Mouse (Mus musculus): Measurements from ENCODE around the gene Mab21l1. TPM values are rescaled to one million over a fixed set of nuclear protein-coding genes. Genes with fewer than 3 reads are reported as not detected.

Mab21l1 gene
- polyA plus RNA-seq, 1 experiment = 0.04 TPM

- TF ChIP-seq CTCF (IDR thresholded peaks at IDR 0.05; ENCODE audit: insufficient read depth, low read length) (no peak), POLR2A (IDR thresholded peaks at IDR 0.05; ENCODE audit: borderline replicate concordance, extremely low read depth, low read depth, low read length) (no peak)
- DNase-seq = no peak
- Histone ChIP-seq H3K4me1 (ENCODE audit: control insufficient read depth, insufficient read depth, low read length) (no peaks in the 10 kb centered on the region), H3K4me3 (replicated peaks; ENCODE audit: extremely low read depth, low read depth, low read length) (no peak overlapping the region)
- 91% methylated on average over 6 of the region's 6 CpGs for WGBS
Measured at GRCm38 (mm10) chr3:55775753-55776152, 6.6 kb upstream of the Mab21l1 start.

- WGBS = 80% methylated on average over 4 of the region's 4 CpGs
- H3K4me3 ChIP-seq (replicated peaks; ENCODE audit: extremely low read depth, low read depth, low read length) = no peak overlapping the region
- no peaks in the 10 kb centered on the region for H3K4me1 ChIP-seq (ENCODE audit: control insufficient read depth, insufficient read depth, low read length)
- no peak for TF ChIP-seq CTCF (IDR thresholded peaks at IDR 0.05; ENCODE audit: insufficient read depth, low read length)
- TF ChIP-seq POLR2A (IDR thresholded peaks at IDR 0.05; ENCODE audit: borderline replicate concordance, extremely low read depth, low read depth, low read length) = no peak
- DNase-seq = no peak
Measured at GRCm38 (mm10) chr3:55777501-55777900, 4.8 kb upstream of the Mab21l1 start.

GRCm38 (mm10) chr3:55778764-55779730, 3.3 kb upstream of the Mab21l1 start:
- H3K4me3 ChIP-seq (replicated peaks; ENCODE audit: extremely low read depth, low read depth, low read length) = no peak overlapping the region
- TF ChIP-seq CTCF (IDR thresholded peaks at IDR 0.05; ENCODE audit: insufficient read depth, low read length) (no peak), POLR2A (IDR thresholded peaks at IDR 0.05; ENCODE audit: borderline replicate concordance, extremely low read depth, low read depth, low read length) (no peak)
- 88% methylated on average over 8 of the region's 8 CpGs for WGBS
- no peaks in the 10 kb centered on the region for H3K4me1 ChIP-seq (ENCODE audit: control insufficient read depth, insufficient read depth, low read length)
- no peak for DNase-seq

GRCm38 (mm10) chr3:55780120-55781070, 1.9 kb upstream of the Mab21l1 start:
- no peak overlapping the region for H3K4me3 ChIP-seq (replicated peaks; ENCODE audit: extremely low read depth, low read depth, low read length)
- 43% methylated on average over 53 of the region's 53 CpGs for WGBS

GRCm38 (mm10) chr3:55781429-55782055, 768 bp upstream of the Mab21l1 start:
- 82% methylated on average over 5 of the region's 5 CpGs for WGBS
- H3K4me1 ChIP-seq (ENCODE audit: control insufficient read depth, insufficient read depth, low read length) = no peaks in the 10 kb centered on the region
- no peak for DNase-seq
- no peak for TF ChIP-seq CTCF (IDR thresholded peaks at IDR 0.05; ENCODE audit: insufficient read depth, low read length)
- TF ChIP-seq POLR2A (IDR thresholded peaks at IDR 0.05; ENCODE audit: borderline replicate concordance, extremely low read depth, low read depth, low read length) = no peak
- no peak overlapping the region for H3K4me3 ChIP-seq (replicated peaks; ENCODE audit: extremely low read depth, low read depth, low read length)

More at GRCm38 (mm10) chr3:55780120-55781070, 1.9 kb upstream of the Mab21l1 start:
- H3K4me1 ChIP-seq (ENCODE audit: control insufficient read depth, insufficient read depth, low read length) = no peaks in the 10 kb centered on the region
- no peak for DNase-seq
- TF ChIP-seq CTCF (IDR thresholded peaks at IDR 0.05; ENCODE audit: insufficient read depth, low read length) (no peak), POLR2A (IDR thresholded peaks at IDR 0.05; ENCODE audit: borderline replicate concordance, extremely low read depth, low read depth, low read length) (no peak)

GRCm38 (mm10) chr3:55782771-55783170, 461 bp downstream of the Mab21l1 start:
- WGBS = 41% methylated on average over 22 of the region's 22 CpGs
- no peak overlapping the region for H3K4me3 ChIP-seq (replicated peaks; ENCODE audit: extremely low read depth, low read depth, low read length)
- peak; percentile 6 for DNase-seq

GRCm38 (mm10) chr3:55783171-55784081, 1.1 kb downstream of the Mab21l1 start:
- Histone ChIP-seq H3K4me3 (replicated peaks; ENCODE audit: extremely low read depth, low read depth, low read length) (peak overlapping the region; percentile 21), H3K4me1 (ENCODE audit: control insufficient read depth, insufficient read depth, low read length) (no peaks in the 10 kb centered on the region)
- WGBS = 50% methylated on average over 45 of the region's 45 CpGs
- no peak for DNase-seq
- TF ChIP-seq POLR2A (IDR thresholded peaks at IDR 0.05; ENCODE audit: borderline replicate concordance, extremely low read depth, low read depth, low read length) = no peak
- no peak for TF ChIP-seq CTCF (IDR thresholded peaks at IDR 0.05; ENCODE audit: insufficient read depth, low read length)

More at GRCm38 (mm10) chr3:55782771-55783170, 461 bp downstream of the Mab21l1 start:
- no peaks in the 10 kb centered on the region for H3K4me1 ChIP-seq (ENCODE audit: control insufficient read depth, insufficient read depth, low read length)
- TF ChIP-seq POLR2A (IDR thresholded peaks at IDR 0.05; ENCODE audit: borderline replicate concordance, extremely low read depth, low read depth, low read length) (no peak), CTCF (IDR thresholded peaks at IDR 0.05; ENCODE audit: insufficient read depth, low read length) (no peak)

GRCm38 (mm10) chr3:55784101-55784500, 1.8 kb downstream of the Mab21l1 start:
- 60% methylated on average over 7 of the region's 7 CpGs for WGBS
- TF ChIP-seq POLR2A (IDR thresholded peaks at IDR 0.05; ENCODE audit: borderline replicate concordance, extremely low read depth, low read depth, low read length) (no peak), CTCF (IDR thresholded peaks at IDR 0.05; ENCODE audit: insufficient read depth, low read length) (no peak)
- Histone ChIP-seq H3K4me3 (replicated peaks; ENCODE audit: extremely low read depth, low read depth, low read length) (no peak overlapping the region), H3K4me1 (ENCODE audit: control insufficient read depth, insufficient read depth, low read length) (no peaks in the 10 kb centered on the region)
- DNase-seq = no peak
